Mouse (Mus musculus) limb, embryonic 13.5 days (tissue): ENCODE results near the gene Abcb6. TPM values are rescaled to one million over a fixed set of nuclear protein-coding genes. Genes with fewer than 3 reads are reported as not detected.

Source experiments
- ATAC-seq: fragments of 200-750 bp; cut with Nextera tagmentation; 2 replicates; pipeline ENCODE4 v1.8.0; 2017; ENCODE audit warnings: low read depth, moderate number of reproducible peaks, moderate TSS enrichment; ENCODE audit not compliant: low FRiP score
- H3K27ac ChIP-seq: fragments of 300-500 bp; sonication (generic); 2 replicates; pipeline ENCODE4 v1.5.1; 2015; ENCODE audit warnings: inconsistent platforms, mild to moderate bottlenecking, moderate library complexity
- H3K27me3 ChIP-seq: fragments of 300-500 bp; sonication (generic); 2 replicates; pipeline ENCODE4 v1.6.1; 2015; ENCODE audit warnings: mild to moderate bottlenecking, inconsistent platforms
- H3K36me3 ChIP-seq: fragments of 300-500 bp; sonication (generic); 2 replicates; pipeline ENCODE4 v1.6.1; 2015; ENCODE audit warnings: inconsistent platforms, mild to moderate bottlenecking, moderate library complexity
- H3K4me1 ChIP-seq: fragments of 300-500 bp; sonication (generic); 2 replicates; pipeline ENCODE4 v1.6.1; 2015; ENCODE audit warnings: inconsistent platforms
- H3K4me2 ChIP-seq: fragments of 300-500 bp; sonication (generic); replicated peaks from 2 replicates; pipeline ENCODE4 v1.6.1; 2015; ENCODE audit warnings: inconsistent platforms, mild to moderate bottlenecking, moderate library complexity
- H3K4me3 ChIP-seq: fragments of 300-500 bp; sonication (generic); 2 replicates; pipeline ENCODE4 v1.5.1; 2015; ENCODE audit warnings: moderate library complexity, mild to moderate bottlenecking, inconsistent platforms
- H3K9ac ChIP-seq: fragments of 300-500 bp; sonication (generic); 2 replicates; pipeline ENCODE4 v1.6.1; 2015; ENCODE audit warnings: mild to moderate bottlenecking, inconsistent platforms
- H3K9me3 ChIP-seq: fragments of 300-500 bp; sonication (generic); 2 replicates; pipeline ENCODE4 v1.6.1; 2016; ENCODE audit warnings: inconsistent platforms
- WGBS: fragments of 180-500 bp; shearing (Covaris S2); methylation state at CpG from one replicate; pipeline ENCODE4 v1.1.7; 2015; 5-methylcytosine and 5-hydroxymethylcytosine counted together
- microRNA-seq: library from miRNA; unstranded; fragments of <30 nt; microRNA quantifications from one replicate; pipeline ENCODE4, GENCODE M21; 2016
- polyA plus RNA-seq: library from polyadenylated mRNA; unstranded; fragments of >200 nt; fragmentation: Nextera tagmentation; extraction: Ambion mirVana; gene quantifications from 2 replicates; pipeline ENCODE4 v1.2.1, GENCODE M21; 2015

Abcb6 gene
- polyA plus RNA-seq, 1 experiment from 2014 or later: 39.5 TPM

GRCm38 (mm10) chr1:75138448-75138847, 41.7 kb downstream of the Abcb6 start:
- H3K9ac ChIP-seq: no peak overlapping the region
- 91% methylated on average over 2 of the region's 2 CpGs for whole genome bisulfite sequencing
- ATAC-seq: no peak
- peaks cover 47% of the 10 kb centered on the region for H3K36me3 ChIP-seq
- H3K9me3 ChIP-seq: no peaks in the 10 kb centered on the region
- H3K27me3 ChIP-seq: no peaks in the 10 kb centered on the region
- no peak overlapping the region for H3K4me2 ChIP-seq
- H3K4me3 ChIP-seq: no peak overlapping the region
- H3K4me1 ChIP-seq: peaks cover 21% of the 10 kb centered on the region
- no peak overlapping the region for H3K27ac ChIP-seq

DNA sequence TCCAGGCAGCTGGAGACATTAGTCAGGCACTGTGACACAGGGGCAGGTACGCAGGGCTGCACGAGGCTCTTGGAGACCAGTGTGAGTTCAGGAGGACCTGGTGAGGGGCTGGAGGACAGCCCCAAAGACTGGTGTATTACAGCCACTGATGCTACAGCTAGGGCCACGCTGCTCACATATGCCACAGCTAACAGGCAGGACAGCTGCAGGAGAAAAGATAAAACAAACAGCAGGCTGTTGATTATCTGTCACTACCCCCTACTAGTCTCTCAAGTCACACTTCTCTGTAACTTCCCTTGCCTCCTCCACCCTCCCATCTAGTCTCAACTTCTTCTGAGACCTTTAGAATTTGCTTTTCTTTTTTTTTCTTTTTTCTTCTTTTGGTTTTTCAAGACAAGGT, 43.5 kb downstream of the Abcb6 start:
- Histone ChIP-seq H3K4me2 (no peak overlapping the region), H3K4me1 (peaks cover 17% of the 10 kb centered on the region), H3K36me3 (peaks cover 47% of the 10 kb centered on the region), H3K4me3 (no peak overlapping the region), H3K9me3 (no peaks in the 10 kb centered on the region), H3K27me3 (no peaks in the 10 kb centered on the region), H3K9ac (no peak overlapping the region), H3K27ac (no peak overlapping the region)
- no peak for ATAC-seq
- WGBS: 54% methylated on average over 3 of the region's 3 CpGs

DNA sequence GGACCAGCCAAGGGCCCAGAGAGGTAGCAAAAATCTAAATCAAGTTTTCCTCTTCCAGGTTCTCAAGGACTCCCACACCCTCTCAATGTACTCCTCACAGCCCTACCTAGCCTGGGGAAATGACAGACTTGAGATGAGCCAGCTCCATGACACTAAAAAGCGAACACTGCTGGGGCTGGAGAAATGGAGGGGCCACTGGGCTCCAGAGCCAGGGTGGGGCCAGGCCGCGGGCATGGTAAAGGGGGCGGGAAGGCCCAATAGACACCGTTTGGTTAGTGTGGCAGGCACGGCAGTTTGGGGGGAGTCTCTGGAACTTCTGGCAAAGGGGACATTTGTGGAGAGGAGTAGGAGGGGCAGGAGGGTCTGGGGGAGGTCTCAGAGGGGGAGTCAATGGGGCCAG, 43.9 kb downstream of the Abcb6 start:
- Histone ChIP-seq H3K9ac (no peak overlapping the region), H3K27ac (no peak overlapping the region), H3K4me2 (no peak overlapping the region), H3K36me3 (peaks cover 47% of the 10 kb centered on the region), H3K4me1 (peaks cover 16% of the 10 kb centered on the region), H3K27me3 (no peaks in the 10 kb centered on the region), H3K4me3 (no peak overlapping the region), H3K9me3 (no peaks in the 10 kb centered on the region)
- ATAC-seq: no peak
- 62% methylated on average over 6 of the region's 6 CpGs for WGBS

DNA sequence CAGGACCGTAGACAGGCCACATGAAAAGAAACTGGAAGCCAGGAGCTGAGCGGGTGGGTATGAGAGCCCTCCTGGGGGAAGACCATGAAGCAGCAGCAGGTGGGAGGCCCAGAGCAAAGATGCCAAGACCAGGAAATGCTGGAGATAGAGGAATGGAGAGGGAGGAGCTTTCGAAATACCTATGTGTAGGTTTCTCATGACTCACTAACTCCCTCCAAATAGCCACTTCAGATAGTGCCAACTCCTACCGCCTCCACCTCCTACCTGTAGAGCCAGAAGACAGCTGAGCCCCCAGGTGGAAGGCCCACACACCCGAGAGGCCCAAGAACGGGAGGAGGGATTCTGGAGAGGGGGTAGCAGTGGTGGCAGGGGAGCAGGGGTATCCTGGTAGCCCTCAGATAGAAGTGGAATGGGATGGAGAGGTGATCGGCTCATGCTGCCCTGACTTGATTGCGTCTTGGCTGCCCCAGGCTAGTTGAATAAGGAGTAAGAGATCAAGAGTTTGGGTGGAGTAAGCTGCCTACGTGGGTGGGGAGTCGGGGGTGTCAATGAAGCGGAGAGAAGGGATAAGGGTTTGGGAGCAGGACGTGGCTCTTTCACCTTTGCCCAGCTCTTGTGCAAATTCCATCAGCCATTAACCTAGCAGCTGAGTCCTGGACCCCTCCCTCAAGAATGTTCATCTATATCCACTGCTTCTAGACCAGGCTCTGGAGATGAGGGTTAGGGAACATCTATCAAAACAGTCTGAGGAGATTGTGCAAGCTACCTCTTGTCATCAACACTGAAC, 46.6 kb downstream of the Abcb6 start, which contains the start of gene Slc23a3:
Gene Slc23a3 (minus strand): TSS at position 470 of the 787 bp plus-strand sequence.
- Histone ChIP-seq H3K9me3 (no peaks in the 10 kb centered on the region), H3K9ac (no peak within 1 kb of the TSS), H3K4me3 (no peak within 1 kb of the TSS), H3K4me2 (no peak within 1 kb of the TSS), H3K27ac (no peak within 1 kb of the TSS), H3K27me3 (no peaks in the 10 kb centered on the region), H3K36me3 (peaks cover 36% of the 10 kb centered on the region), H3K4me1 (no peaks in the 10 kb centered on the region)
- WGBS: 64% methylated on average over 12 of the region's 12 CpGs
- no peak for ATAC-seq

DNA sequence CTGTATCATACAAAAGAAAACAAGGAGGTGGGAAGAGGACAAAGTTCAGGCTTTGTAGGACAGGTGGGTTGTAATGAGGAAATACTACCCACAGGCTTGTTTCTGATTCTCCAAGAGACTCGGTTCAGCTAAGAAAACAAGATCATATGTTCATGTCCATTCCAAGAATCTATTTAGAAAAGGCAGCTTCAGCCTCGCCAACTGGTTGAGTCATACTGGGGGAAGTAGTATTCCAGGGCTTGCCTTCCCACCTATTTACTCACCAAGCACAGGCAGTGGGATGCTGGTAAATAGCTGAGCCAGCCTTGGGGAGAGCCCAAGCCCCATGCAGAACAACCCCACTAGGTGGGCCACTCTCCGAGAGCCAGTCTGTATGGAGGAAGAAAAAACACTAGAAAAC, 51.6 kb downstream of the Abcb6 start:
- H3K27me3 ChIP-seq: no peaks in the 10 kb centered on the region
- no peak overlapping the region for H3K9ac ChIP-seq
- no peaks in the 10 kb centered on the region for H3K36me3 ChIP-seq
- H3K4me3 ChIP-seq: no peak overlapping the region
- H3K27ac ChIP-seq: no peak overlapping the region
- H3K4me1 ChIP-seq: peaks cover 7% of the 10 kb centered on the region
- no peaks in the 10 kb centered on the region for H3K9me3 ChIP-seq
- WGBS: 74% methylated on average over 3 of the region's 3 CpGs
- H3K4me2 ChIP-seq: no peak overlapping the region
- ATAC-seq: no peak

DNA sequence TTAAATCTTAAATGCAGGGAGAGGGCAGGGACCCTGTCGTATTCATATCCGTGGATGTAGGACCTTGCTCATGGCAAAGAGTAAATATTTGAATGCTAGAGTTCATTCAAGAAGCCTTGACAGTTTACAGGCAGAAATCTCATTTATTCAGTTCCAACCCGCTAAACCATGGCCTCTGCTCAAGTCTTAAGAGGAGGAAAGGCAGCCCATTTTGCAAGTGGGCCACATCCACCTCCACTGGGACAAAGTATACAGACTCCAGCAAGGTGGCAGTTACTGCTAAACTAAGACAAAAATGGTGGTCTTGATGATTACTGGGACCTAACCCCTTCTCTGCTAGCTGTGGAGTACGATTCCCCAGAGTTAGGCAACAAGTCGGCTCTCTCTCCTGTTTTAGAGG, 54.8 kb downstream of the Abcb6 start:
- ATAC-seq: no peak
- WGBS: 38% methylated on average over 5 of the region's 5 CpGs

GRCm38 (mm10) chr1:75124346-75125321, 55.6 kb downstream of the Abcb6 start, which contains the start of gene Nhej1:
Gene Nhej1, minus strand, starts transcription at chr1:75125200.
- Histone ChIP-seq H3K9me3 (no peaks in the 10 kb centered on the region), H3K27me3 (no peaks in the 10 kb centered on the region), H3K4me1 (peaks cover 7% of the 10 kb centered on the region), H3K4me2 (peak within 1 kb of the TSS; percentile 61), H3K9ac (peak within 1 kb of the TSS; percentile 73), H3K27ac (peak within 1 kb of the TSS; percentile 95), H3K4me3 (peak within 1 kb of the TSS; percentile 58), H3K36me3 (no peaks in the 10 kb centered on the region)
- WGBS: 1% methylated on average over 56 of the region's 56 CpGs
- ATAC-seq: peak; percentile 95

More for the DNA sequence above, 54.8 kb downstream of the Abcb6 start:
- Histone ChIP-seq H3K27me3 (no peaks in the 10 kb centered on the region), H3K4me2 (peak overlapping the region; percentile 61), H3K9me3 (no peaks in the 10 kb centered on the region), H3K27ac (peak overlapping the region; percentile 95; the same call in 1 of the 2 replicates), H3K4me1 (peaks cover 7% of the 10 kb centered on the region), H3K4me3 (peak overlapping the region; percentile 58), H3K9ac (no peak overlapping the region), H3K36me3 (no peaks in the 10 kb centered on the region)

- H3K9ac ChIP-seq: no peak overlapping the region
- H3K4me1 ChIP-seq: peaks cover 7% of the 10 kb centered on the region
- no peaks in the 10 kb centered on the region for H3K9me3 ChIP-seq
- no peak overlapping the region for H3K4me2 ChIP-seq
- H3K27ac ChIP-seq: no peak overlapping the region
- H3K36me3 ChIP-seq: no peaks in the 10 kb centered on the region
- 80% methylated on average over 3 of the region's 3 CpGs for WGBS
- no peak overlapping the region for H3K4me3 ChIP-seq
- H3K27me3 ChIP-seq: no peaks in the 10 kb centered on the region
- no peak for ATAC-seq
Measured at GRCm38 (mm10) chr1:75122211-75122610, 58.0 kb downstream of the Abcb6 start.

Small RNA genes lying within 50 kb of the gene (microRNA-seq; reads per million reads assigned to microRNA genes)
- not detected for gene Gm27943

Other genes starting within 250 kb of the Abcb6 start
- not detected in 2 replicates for gene Cfap65, start 244.8 kb downstream of the Abcb6 start, polyA plus RNA-seq
- gene Ihh, start 228.7 kb downstream of the Abcb6 start, polyA plus RNA-seq: 8.4 and 8.6 TPM in 2 replicates
- 11.8 and 12.7 TPM in 2 replicates for gene Nhej1, start 55.2 kb downstream of the Abcb6 start, polyA plus RNA-seq
- gene Slc23a3, start 46.5 kb downstream of the Abcb6 start, polyA plus RNA-seq: 0.15 TPM in 2 replicates
- 47.7 and 49.4 TPM in 2 replicates for gene Cnppd1, start 37.7 kb downstream of the Abcb6 start, polyA plus RNA-seq
- 36.4 and 38.3 TPM in 2 replicates for gene Retreg2, start 37.6 kb downstream of the Abcb6 start, polyA plus RNA-seq
- gene Zfand2b, start 11.7 kb downstream of the Abcb6 start, polyA plus RNA-seq: 36.3 and 36.8 TPM in 2 replicates
- gene Ankzf1, start 11.8 kb upstream of the Abcb6 start, polyA plus RNA-seq: 28.0 and 28.9 TPM in 2 replicates
- gene Atg9a, start 11.8 kb upstream of the Abcb6 start, polyA plus RNA-seq: 32.7 and 33.7 TPM in 2 replicates
- 20.4 and 23.5 TPM in 2 replicates for gene Glb1l, start 30.4 kb upstream of the Abcb6 start, polyA plus RNA-seq
- gene Stk16, start 30.4 kb upstream of the Abcb6 start, polyA plus RNA-seq: 138 and 148 TPM in 2 replicates
- gene Tuba4a, start 39.5 kb upstream of the Abcb6 start, polyA plus RNA-seq: 22.7 and 27.1 TPM in 2 replicates
- gene A630095N17Rik, start 51.7 kb upstream of the Abcb6 start, polyA plus RNA-seq: not detected in 2 replicates
- 41.9 and 45.4 TPM in 2 replicates for gene Dnajb2, start 56.0 kb upstream of the Abcb6 start, polyA plus RNA-seq
- 0.23 and 0.24 TPM in 2 replicates for gene Ptprn, start 84.1 kb upstream of the Abcb6 start, polyA plus RNA-seq
- not detected in 2 replicates for gene Resp18, start 98.0 kb upstream of the Abcb6 start, polyA plus RNA-seq
- 116 and 117 TPM in 2 replicates for gene Dnpep, start 137.6 kb upstream of the Abcb6 start, polyA plus RNA-seq
- gene Des, start 179.9 kb upstream of the Abcb6 start, polyA plus RNA-seq: 52.1 and 56.1 TPM in 2 replicates
- 20.7 and 21.3 TPM in 2 replicates for gene Speg, start 194.9 kb upstream of the Abcb6 start, polyA plus RNA-seq